Mouse (Mus musculus): ENCODE results near the gene Nrxn1. TPM values are rescaled to one million over a fixed set of nuclear protein-coding genes. Genes with fewer than 3 reads are reported as not detected.

Nrxn1 gene
- polyA plus RNA-seq, 1 experiment, result 0.42 TPM

GRCm38 (mm10) chr17:90815306-90815705 lies 277.6 kb downstream of the Nrxn1 start:
- WGBS, result 100% methylated on average over 1 of the region's 1 CpGs
- DNase-seq (ENCODE audit: low read depth, low spot score), result no peak

GRCm38 (mm10) chr17:90813760-90814159 lies 279.1 kb downstream of the Nrxn1 start:
- no peak for DNase-seq (ENCODE audit: low read depth, low spot score)

GRCm38 (mm10) chr17:90812485-90812884 lies 280.4 kb downstream of the Nrxn1 start:
- WGBS, result 89% methylated on average over 2 of the region's 2 CpGs
- no peak for DNase-seq (ENCODE audit: low read depth, low spot score)

- DNase-seq (ENCODE audit: low read depth, low spot score), result peak; percentile 51
Observed at GRCm38 (mm10) chr17:90809197-90810163, 283.4 kb downstream of the Nrxn1 start.

GRCm38 (mm10) chr17:90808256-90808655 lies 284.6 kb downstream of the Nrxn1 start:
- 85% methylated on average over 2 of the region's 2 CpGs for WGBS
- DNase-seq (ENCODE audit: low read depth, low spot score), result no peak

More at GRCm38 (mm10) chr17:90809197-90810163, 283.4 kb downstream of the Nrxn1 start:
- WGBS, result 66% methylated on average over 8 of the region's 8 CpGs

- no peak for DNase-seq (ENCODE audit: low read depth, low spot score)
Observed at GRCm38 (mm10) chr17:90807199-90807598, 285.7 kb downstream of the Nrxn1 start.

- peak; percentile 42 for DNase-seq (ENCODE audit: low read depth, low spot score)
- WGBS, result 39% methylated on average over 2 of the region's 2 CpGs
Observed at GRCm38 (mm10) chr17:90798689-90799088, 294.2 kb downstream of the Nrxn1 start.

- 70% methylated on average over 2 of the region's 2 CpGs for WGBS
- no peak for DNase-seq (ENCODE audit: low read depth, low spot score)
Observed at GRCm38 (mm10) chr17:90797659-90798288, 295.1 kb downstream of the Nrxn1 start.

GRCm38 (mm10) chr17:90796974-90797373 lies 295.9 kb downstream of the Nrxn1 start:
- 89% methylated on average over 2 of the region's 2 CpGs for WGBS
- no peak for DNase-seq (ENCODE audit: low read depth, low spot score)

GRCm38 (mm10) chr17:90788491-90789127 lies 304.3 kb downstream of the Nrxn1 start:
- DNase-seq (ENCODE audit: low read depth, low spot score), result no peak
- WGBS, result 87% methylated on average over 3 of the region's 3 CpGs

- no peak for DNase-seq (ENCODE audit: low read depth, low spot score)
- 79% methylated on average over 1 of the region's 1 CpGs for WGBS
Observed at GRCm38 (mm10) chr17:90788040-90788439, 304.8 kb downstream of the Nrxn1 start.

- WGBS, result 72% methylated on average over 5 of the region's 5 CpGs
Observed at GRCm38 (mm10) chr17:90787121-90787788, 305.6 kb downstream of the Nrxn1 start.

GRCm38 (mm10) chr17:90780481-90780880 lies 312.4 kb downstream of the Nrxn1 start:
- DNase-seq (ENCODE audit: low read depth, low spot score), result no peak
- WGBS, result 62% methylated on average over 1 of the region's 1 CpGs

More at GRCm38 (mm10) chr17:90787121-90787788, 305.6 kb downstream of the Nrxn1 start:
- no peak for DNase-seq (ENCODE audit: low read depth, low spot score)

- 67% methylated on average over 3 of the region's 3 CpGs for WGBS
- DNase-seq (ENCODE audit: low read depth, low spot score), result no peak
Observed at GRCm38 (mm10) chr17:90775397-90775796, 317.5 kb downstream of the Nrxn1 start.

GRCm38 (mm10) chr17:90773233-90773632 lies 319.6 kb downstream of the Nrxn1 start:
- 78% methylated on average over 3 of the region's 3 CpGs for WGBS
- no peak for DNase-seq (ENCODE audit: low read depth, low spot score)

- WGBS, result 17% methylated on average over 1 of the region's 1 CpGs
Observed at GRCm38 (mm10) chr17:90768216-90768615, 324.7 kb downstream of the Nrxn1 start.

GRCm38 (mm10) chr17:90727124-90727523 lies 365.7 kb downstream of the Nrxn1 start:
- DNase-seq (ENCODE audit: low read depth, low spot score), result no peak
- WGBS, result 31% methylated on average over 3 of the region's 3 CpGs

More at GRCm38 (mm10) chr17:90768216-90768615, 324.7 kb downstream of the Nrxn1 start:
- no peak for DNase-seq (ENCODE audit: low read depth, low spot score)

GRCm38 (mm10) chr17:90704773-90705172 lies 388.1 kb downstream of the Nrxn1 start:
- no peak for DNase-seq (ENCODE audit: low read depth, low spot score)
- 70% methylated on average over 4 of the region's 4 CpGs for WGBS

GRCm38 (mm10) chr17:90702626-90703025 lies 390.2 kb downstream of the Nrxn1 start:
- WGBS, result 55% methylated on average over 1 of the region's 1 CpGs
- DNase-seq (ENCODE audit: low read depth, low spot score), result no peak

Measured in large intestine, adult 2 months (tissue).